Mouse (Mus musculus) mouse embryonic stem cell (cell line): ENCODE measurements around the gene Pet117.

ENCODE experiments used
- in situ Hi-C, 2 experiments: fragments of 300-500 bp; cut with MboI; formaldehyde crosslinking; loops; 1 replicate in 1 of 2; 3 replicates in 1 of 2; pipeline ENCODE4 v1.14.3; 2019 to 2020; ENCODE audit warnings: low sequenced_read_pairs in 2 of 2, low pct_unique_long_range_greater_than_20kb in 1 of 2, mixed read lengths in 1 of 2; ENCODE audit not compliant: unreplicated experiment in 1 of 2

Pet117 gene

GRCm38 (mm10) chr2:144375063-144375703, 6.4 kb downstream of the Pet117 start:
- in situ Hi-C loops, result no loop called here

GRCm38 (mm10) chr2:144381293-144381692, 12.5 kb downstream of the Pet117 start:
- in situ Hi-C loops, result no loop called here

- in situ Hi-C loops, result no loop called here
These were observed 12.9 kb downstream of the Pet117 start for GRCm38 (mm10) chr2:144381741-144382140.

- in situ Hi-C loops, result no loop called here
These were observed 13.9 kb downstream of the Pet117 start for GRCm38 (mm10) chr2:144382624-144383138.

GRCm38 (mm10) chr2:144386296-144386695, 17.5 kb downstream of the Pet117 start:
- in situ Hi-C loops, result no loop called here

- in situ Hi-C loops, result no loop called here
These were observed 19.6 kb downstream of the Pet117 start for GRCm38 (mm10) chr2:144388416-144388815.

- in situ Hi-C loops, result no loop called here
These were observed 30.7 kb downstream of the Pet117 start for GRCm38 (mm10) chr2:144399531-144399930.

GRCm38 (mm10) chr2:144400659-144401058, 31.9 kb downstream of the Pet117 start:
- in situ Hi-C loops, result no loop called here

- in situ Hi-C loops, result no loop called here
These were observed 40.2 kb downstream of the Pet117 start for GRCm38 (mm10) chr2:144409037-144409436.

- in situ Hi-C loops, result no loop called here
These were observed 41.8 kb downstream of the Pet117 start for GRCm38 (mm10) chr2:144410603-144411002.

- in situ Hi-C loops, result no loop called here
These were observed 45.9 kb downstream of the Pet117 start for GRCm38 (mm10) chr2:144414646-144415045.

- in situ Hi-C loops, result no loop called here
These were observed 48.1 kb downstream of the Pet117 start for GRCm38 (mm10) chr2:144416859-144417258.

- in situ Hi-C loops, result no loop called here
These were observed 49.3 kb downstream of the Pet117 start for GRCm38 (mm10) chr2:144418062-144418461.

GRCm38 (mm10) chr2:144422094-144422675, 53.4 kb downstream of the Pet117 start:
- in situ Hi-C loops, result no loop called here
